Mouse (Mus musculus) stomach, embryonic 14.5 days (tissue): ENCODE results near the gene BC049352. TPM values are rescaled to one million over a fixed set of nuclear protein-coding genes. Genes with fewer than 3 reads are reported as not detected.
A peak's percentile ranks its signal among the peaks of the same experiment; 100 is the strongest.

Experiments used
- ATAC-seq: fragments of 200-750 bp; cut with Nextera tagmentation; 2 replicates; pipeline ENCODE4 v1.8.0; 2017; ENCODE audit warnings: low read depth, moderate TSS enrichment; ENCODE audit not compliant: insufficient number of reproducible peaks, insufficient read depth, low FRiP score
- H3K27ac ChIP-seq: fragments of 300-500 bp; sonication (generic); 2 replicates; pipeline ENCODE4 v1.5.1; 2014; ENCODE audit warnings: mild to moderate bottlenecking, low read length, moderate library complexity, mixed read lengths
- H3K27me3 ChIP-seq: fragments of 300-500 bp; sonication (generic); 2 replicates; pipeline ENCODE4 v1.6.1; 2014; ENCODE audit warnings: low read length, control low read depth, mixed read lengths; ENCODE audit not compliant: control insufficient read depth, insufficient read depth
- H3K36me3 ChIP-seq: fragments of 300-500 bp; sonication (generic); 2 replicates; pipeline ENCODE4 v1.6.1; 2014; ENCODE audit warnings: mild to moderate bottlenecking, control low read depth, low read length, moderate library complexity, mixed read lengths; ENCODE audit not compliant: control insufficient read depth, insufficient read depth
- H3K4me1 ChIP-seq: fragments of 300-500 bp; sonication (generic); 2 replicates; pipeline ENCODE4 v1.6.1; 2014; ENCODE audit warnings: low read length, control low read depth, mixed read lengths; ENCODE audit not compliant: control insufficient read depth, insufficient read depth
- H3K4me2 ChIP-seq: fragments of 300-500 bp; sonication (generic); replicated peaks from 2 replicates; pipeline ENCODE4 v1.6.1; 2014; ENCODE audit warnings: low read depth, low read length, control low read depth
- H3K4me3 ChIP-seq: fragments of 300-500 bp; sonication (generic); 2 replicates; pipeline ENCODE4 v1.5.1; 2014; ENCODE audit warnings: low read depth, low read length, control low read depth
- H3K9ac ChIP-seq: fragments of 300-500 bp; sonication (generic); replicated peaks from 2 replicates; pipeline ENCODE4 v1.6.1; 2014; ENCODE audit warnings: low read depth, mild to moderate bottlenecking, control low read depth, low read length, moderate library complexity, mixed read lengths
- H3K9me3 ChIP-seq: fragments of 300-500 bp; sonication (generic); 2 replicates; pipeline ENCODE4 v1.6.1; 2016; ENCODE audit warnings: low read depth, low read length, control low read depth; ENCODE audit not compliant: control insufficient read depth
- WGBS: fragments of 180-500 bp; shearing (Covaris S2); extraction: QIAGEN DNeasy Blood & Tissue Kit; methylation state at CpG from one replicate; pipeline ENCODE4 v1.1.7; 2014; 5-methylcytosine and 5-hydroxymethylcytosine counted together
- polyA plus RNA-seq: library from polyadenylated mRNA; unstranded; fragments of >200 nt; fragmentation: Nextera tagmentation; extraction: Ambion mirVana; gene quantifications from 2 replicates; pipeline ENCODE4 v1.2.1, GENCODE M21; 2014

Gene BC049352
- polyA plus RNA-seq, 1 experiment from 2014 or later: not detected

DNA sequence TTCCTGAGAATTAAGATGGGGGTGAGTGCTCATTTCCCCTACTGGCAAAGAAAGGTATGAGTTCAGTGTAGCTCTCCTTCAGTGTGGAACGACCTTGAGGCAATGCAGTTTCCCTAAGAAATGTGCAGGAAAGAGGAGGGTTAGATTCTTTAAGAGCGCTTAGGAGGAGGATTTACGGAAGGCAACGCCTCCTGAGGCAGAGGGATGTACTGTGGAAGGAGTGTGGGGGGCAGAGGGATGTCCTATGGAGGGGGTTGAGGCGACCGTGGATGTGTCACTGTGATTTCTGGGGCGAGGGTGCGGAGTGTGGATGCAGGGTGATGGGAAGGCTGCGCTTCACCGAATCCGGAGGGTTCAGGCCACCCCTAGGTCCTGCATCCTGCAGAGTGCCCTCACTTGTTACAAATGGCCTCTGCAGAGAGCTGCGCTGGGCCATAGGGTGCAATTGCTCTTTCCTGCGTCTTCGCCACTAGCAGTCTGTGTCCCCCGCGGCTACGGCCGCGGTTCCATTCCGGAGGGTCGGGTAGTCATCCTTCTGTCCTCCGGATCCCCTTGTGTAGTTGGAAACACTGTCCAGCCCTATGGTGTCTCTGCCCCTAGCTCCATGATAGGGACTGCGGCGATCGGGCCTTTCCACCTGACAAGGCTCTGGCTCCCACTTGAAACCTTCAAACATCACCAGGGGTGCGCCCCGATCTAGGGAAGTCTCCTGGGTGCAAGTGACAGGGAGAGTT is 36.1 kb upstream of the BC049352 start:
- H3K36me3 ChIP-seq: no peaks in the 10 kb centered on the region
- no peak overlapping the region for H3K9ac ChIP-seq
- no peak overlapping the region for H3K27ac ChIP-seq
- 6% methylated on average over 27 of the region's 27 CpGs for WGBS
- no peak for ATAC-seq
- H3K27me3 ChIP-seq: peaks cover 9% of the 10 kb centered on the region
- peak overlapping the region; percentile 62 for H3K4me2 ChIP-seq
- H3K4me3 ChIP-seq: peak overlapping the region; percentile 30
- no peaks in the 10 kb centered on the region for H3K9me3 ChIP-seq
- H3K4me1 ChIP-seq: 0 out of 2 replicates have a peak, but pooled peaks cover 4% of the 10 kb centered on the region

DNA sequence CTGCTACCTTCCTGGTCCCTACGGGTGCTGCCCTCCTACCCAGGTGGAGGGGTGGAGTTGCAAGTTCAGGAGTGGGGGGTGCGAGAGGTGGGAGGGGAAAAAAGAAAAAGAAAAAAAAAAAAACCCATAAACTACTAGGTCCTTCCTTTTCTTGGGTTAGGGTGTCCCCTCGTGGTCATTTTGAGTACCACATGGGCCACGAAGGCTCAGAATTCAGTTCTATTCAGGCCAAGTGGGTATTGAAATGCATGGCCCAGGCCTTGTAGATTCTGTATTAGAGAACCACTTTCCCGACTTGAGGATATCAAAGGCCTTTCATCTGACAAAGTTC is 35.6 kb upstream of the BC049352 start:
- no peaks in the 10 kb centered on the region for H3K36me3 ChIP-seq
- H3K4me1 ChIP-seq: 0 out of 2 replicates have a peak, but pooled peaks cover 4% of the 10 kb centered on the region
- no peaks in the 10 kb centered on the region for H3K9me3 ChIP-seq
- H3K9ac ChIP-seq: no peak overlapping the region
- peak overlapping the region; percentile 30 for H3K4me3 ChIP-seq
- no peak for ATAC-seq
- H3K4me2 ChIP-seq: peak overlapping the region; percentile 62
- peaks cover 9% of the 10 kb centered on the region for H3K27me3 ChIP-seq
- WGBS: 3% methylated on average over 5 of the region's 5 CpGs
- no peak overlapping the region for H3K27ac ChIP-seq

DNA sequence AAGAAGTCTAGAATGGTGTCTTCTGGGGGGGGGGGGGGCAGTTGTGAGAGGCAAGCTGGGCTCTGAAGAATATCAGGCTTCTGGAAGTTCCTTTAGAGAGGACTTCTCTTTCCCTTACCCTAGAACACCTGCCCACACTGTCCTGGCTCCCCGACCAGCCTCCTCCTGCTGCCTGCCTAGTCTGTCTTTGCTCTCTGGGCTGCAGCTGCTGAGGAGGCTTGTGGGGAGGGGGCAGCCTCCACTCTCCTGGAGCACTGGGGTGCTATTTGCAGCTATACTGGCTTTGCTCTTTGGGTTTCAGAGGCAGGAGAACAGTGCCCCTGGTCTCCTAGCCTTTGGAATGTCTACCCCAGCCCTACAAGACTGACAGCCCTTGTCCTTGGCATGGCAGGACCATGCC is 30.9 kb upstream of the BC049352 start:
- 0 out of 2 replicates have a peak, but pooled peaks cover 2% of the 10 kb centered on the region for H3K4me1 ChIP-seq
- no peak overlapping the region for H3K9ac ChIP-seq
- no peak for ATAC-seq
- no peaks in the 10 kb centered on the region for H3K27me3 ChIP-seq
- no peak overlapping the region for H3K27ac ChIP-seq
- H3K4me3 ChIP-seq: no peak overlapping the region
- WGBS: 53% methylated on average over 1 of the region's 1 CpGs
- no peak overlapping the region for H3K4me2 ChIP-seq
- H3K36me3 ChIP-seq: no peaks in the 10 kb centered on the region
- no peaks in the 10 kb centered on the region for H3K9me3 ChIP-seq

DNA sequence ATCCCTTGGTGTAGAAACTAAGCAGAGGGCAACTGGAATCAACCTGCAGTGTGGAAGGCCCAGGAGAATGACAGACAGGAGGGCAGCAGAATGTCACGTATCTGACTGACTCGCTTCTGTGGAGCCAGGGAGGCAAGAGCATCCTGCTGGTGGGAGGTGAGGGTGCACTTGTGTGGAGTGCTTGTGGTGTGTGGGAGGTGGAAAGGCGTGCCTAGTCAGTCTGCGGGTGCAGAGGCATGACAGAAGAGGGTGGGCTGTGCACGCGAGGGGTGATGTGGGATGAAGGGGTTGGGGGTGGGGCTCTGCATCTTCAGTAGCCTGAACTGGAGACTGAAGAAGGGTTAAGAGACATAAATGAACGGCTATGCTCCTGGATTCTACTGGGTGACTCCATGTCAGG is 28.4 kb upstream of the BC049352 start:
- H3K27me3 ChIP-seq: no peaks in the 10 kb centered on the region
- no peak overlapping the region for H3K4me2 ChIP-seq
- no peaks in the 10 kb centered on the region for H3K36me3 ChIP-seq
- no peaks in the 10 kb centered on the region for H3K9me3 ChIP-seq
- H3K27ac ChIP-seq: no peak overlapping the region
- H3K9ac ChIP-seq: no peak overlapping the region
- H3K4me1 ChIP-seq: no peaks in the 10 kb centered on the region
- 55% methylated on average over 7 of the region's 7 CpGs for WGBS
- H3K4me3 ChIP-seq: no peak overlapping the region
- no peak for ATAC-seq

DNA sequence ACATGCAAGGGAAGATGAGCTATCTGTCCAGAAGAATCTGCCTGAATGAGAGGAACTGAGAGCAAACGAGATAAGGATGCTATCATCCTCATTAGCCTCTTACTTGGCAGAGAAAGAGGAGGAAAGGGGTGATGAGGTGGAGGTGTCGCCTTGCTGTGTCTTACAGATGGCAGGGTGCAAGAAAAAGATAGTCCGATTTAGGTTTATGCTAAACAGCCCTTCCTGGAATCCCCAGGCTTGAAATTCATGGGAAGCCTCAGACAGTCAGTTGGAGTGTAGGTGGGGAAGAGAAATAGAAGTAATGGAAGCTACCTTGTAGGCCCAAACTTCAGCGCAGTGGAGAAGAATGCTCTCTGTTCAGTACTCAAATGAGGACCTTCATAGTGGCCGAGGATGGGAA is 13.9 kb upstream of the BC049352 start:
- no peak overlapping the region for H3K9ac ChIP-seq

DNA sequence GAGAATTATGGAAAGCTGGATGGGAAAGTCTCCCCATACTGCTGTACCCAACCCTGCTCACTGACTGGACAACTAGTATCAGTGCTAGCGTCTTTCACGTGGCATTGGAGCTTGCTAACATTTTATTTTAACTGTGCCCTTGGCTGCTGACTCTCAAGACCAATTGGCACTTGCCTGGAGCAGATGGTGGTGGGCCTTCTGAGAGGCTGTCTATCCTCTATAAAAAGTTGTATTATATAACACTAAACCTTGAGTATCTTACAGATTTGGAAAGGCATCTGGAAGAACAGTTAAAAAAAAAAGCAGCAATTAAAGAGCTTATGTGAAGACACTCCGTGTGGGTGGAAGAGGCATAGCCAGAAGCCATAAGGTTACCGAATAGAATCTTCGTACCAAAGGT is 11.7 kb upstream of the BC049352 start:
- ATAC-seq: no peak
- H3K27ac ChIP-seq: no peak overlapping the region
- no peaks in the 10 kb centered on the region for H3K4me1 ChIP-seq
- H3K27me3 ChIP-seq: no peaks in the 10 kb centered on the region
- H3K9me3 ChIP-seq: no peaks in the 10 kb centered on the region
- no peak overlapping the region for H3K9ac ChIP-seq
- WGBS: 87% methylated on average over 5 of the region's 5 CpGs
- H3K4me3 ChIP-seq: no peak overlapping the region
- H3K4me2 ChIP-seq: no peak overlapping the region
- H3K36me3 ChIP-seq: no peaks in the 10 kb centered on the region

More for the DNA sequence above, 13.9 kb upstream of the BC049352 start:
- Histone ChIP-seq H3K27ac (no peak overlapping the region), H3K36me3 (no peaks in the 10 kb centered on the region), H3K4me1 (no peaks in the 10 kb centered on the region), H3K27me3 (no peaks in the 10 kb centered on the region), H3K4me2 (no peak overlapping the region), H3K4me3 (no peak overlapping the region), H3K9me3 (no peaks in the 10 kb centered on the region)
- WGBS: 74% methylated on average over 5 of the region's 5 CpGs
- no peak for ATAC-seq

DNA sequence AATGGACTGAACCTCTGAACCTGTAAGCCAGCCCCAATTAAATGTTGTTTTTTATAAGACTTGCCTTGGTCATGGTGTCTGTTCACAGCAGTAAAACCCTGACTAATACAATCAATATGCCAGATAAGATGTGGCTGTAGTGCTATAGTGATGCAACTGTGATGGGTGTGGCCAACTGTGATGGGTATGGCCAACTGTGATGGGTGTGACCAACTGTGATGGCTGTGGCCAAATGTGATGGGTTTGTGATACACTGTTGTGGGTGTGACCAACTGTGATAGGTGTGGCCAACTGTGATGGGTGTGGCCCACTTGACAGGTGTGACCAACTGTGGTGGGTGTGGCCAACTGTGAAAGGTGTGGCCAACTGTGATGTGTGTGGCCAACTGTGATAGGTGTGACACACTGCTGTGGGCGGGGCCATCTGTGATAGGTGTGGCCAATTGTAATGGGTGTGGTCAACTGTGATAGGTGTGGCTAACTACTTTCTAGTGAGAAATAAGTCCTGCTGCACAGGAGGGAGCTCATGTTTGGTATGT is 10.7 kb upstream of the BC049352 start:
- Histone ChIP-seq H3K27me3 (no peaks in the 10 kb centered on the region), H3K36me3 (no peaks in the 10 kb centered on the region), H3K4me1 (no peaks in the 10 kb centered on the region), H3K4me2 (no peak overlapping the region), H3K4me3 (no peak overlapping the region), H3K27ac (no peak overlapping the region), H3K9ac (no peak overlapping the region), H3K9me3 (no peaks in the 10 kb centered on the region)
- no peak; the same call in 1 of the 2 replicates for ATAC-seq
- 74% methylated on average over 1 of the region's 1 CpGs for WGBS

DNA sequence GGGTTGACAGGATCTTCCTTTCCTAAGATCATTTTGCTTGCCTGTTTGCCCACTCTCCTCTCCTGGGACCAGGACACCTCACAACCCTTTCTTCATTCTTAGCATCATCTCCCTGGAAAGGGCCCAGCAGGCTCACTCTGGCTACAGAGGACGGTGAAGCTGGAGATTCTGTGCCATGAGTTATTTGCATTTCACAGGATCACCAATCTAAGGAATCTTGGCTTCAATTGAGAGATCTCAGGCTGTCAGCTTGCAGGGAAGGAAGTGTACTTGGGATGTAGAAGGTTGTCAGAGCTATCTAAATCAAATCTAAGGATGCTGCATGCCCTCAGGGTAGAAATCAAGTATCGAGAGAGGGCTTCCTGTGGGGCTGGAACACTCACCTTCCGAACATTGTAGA is 8.3 kb upstream of the BC049352 start:
- H3K9ac ChIP-seq: no peak overlapping the region
- H3K9me3 ChIP-seq: no peaks in the 10 kb centered on the region
- no peak overlapping the region for H3K4me2 ChIP-seq
- no peak overlapping the region for H3K27ac ChIP-seq
- no peaks in the 10 kb centered on the region for H3K27me3 ChIP-seq
- no peak overlapping the region for H3K4me3 ChIP-seq
- no peak for ATAC-seq
- no peaks in the 10 kb centered on the region for H3K4me1 ChIP-seq
- 65% methylated on average over 3 of the region's 3 CpGs for WGBS
- H3K36me3 ChIP-seq: no peaks in the 10 kb centered on the region

DNA sequence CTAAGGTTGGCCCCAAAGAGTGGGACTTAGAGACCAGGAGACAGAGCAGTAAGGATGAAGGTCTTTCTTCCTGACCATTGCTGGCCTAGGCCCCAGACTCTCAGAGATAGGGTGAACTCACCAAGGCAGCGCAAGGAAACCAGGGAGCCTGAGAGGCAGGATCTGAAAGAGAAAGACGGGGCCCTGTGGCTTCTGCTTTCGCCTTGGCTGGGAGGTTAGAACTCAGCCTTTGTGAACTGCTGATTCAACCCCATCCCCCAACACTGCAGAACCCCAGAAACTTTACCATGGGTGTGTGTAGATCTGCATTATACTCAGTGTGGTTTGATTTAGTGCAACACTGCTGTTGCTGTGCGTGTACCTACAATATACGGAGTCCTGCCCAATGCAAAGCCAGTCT is 2.5 kb upstream of the BC049352 start:
- H3K36me3 ChIP-seq: no peaks in the 10 kb centered on the region
- no peak overlapping the region for H3K4me2 ChIP-seq
- no peak for ATAC-seq
- H3K27me3 ChIP-seq: no peaks in the 10 kb centered on the region
- 89% methylated on average over 5 of the region's 5 CpGs for WGBS
- no peak overlapping the region for H3K9ac ChIP-seq
- H3K4me3 ChIP-seq: no peak overlapping the region
- no peaks in the 10 kb centered on the region for H3K4me1 ChIP-seq
- H3K27ac ChIP-seq: no peak overlapping the region
- H3K9me3 ChIP-seq: no peaks in the 10 kb centered on the region
